Mouse (Mus musculus) erythroblast, embryonic 14.5 days (primary cell): ENCODE data around the gene Ltb4r1.

Source experiments
- GATA1 ChIP-seq: IDR thresholded peaks from 2 replicates; pipeline ENCODE4 v1.6.1; 2012; ENCODE audit warnings: low read length, inconsistent platforms, mixed read lengths
- TAL1 ChIP-seq: IDR thresholded peaks from 3 replicates; pipeline ENCODE4 v1.6.1; 2012; ENCODE audit warnings: low read length, inconsistent platforms, mixed read lengths

DNA sequence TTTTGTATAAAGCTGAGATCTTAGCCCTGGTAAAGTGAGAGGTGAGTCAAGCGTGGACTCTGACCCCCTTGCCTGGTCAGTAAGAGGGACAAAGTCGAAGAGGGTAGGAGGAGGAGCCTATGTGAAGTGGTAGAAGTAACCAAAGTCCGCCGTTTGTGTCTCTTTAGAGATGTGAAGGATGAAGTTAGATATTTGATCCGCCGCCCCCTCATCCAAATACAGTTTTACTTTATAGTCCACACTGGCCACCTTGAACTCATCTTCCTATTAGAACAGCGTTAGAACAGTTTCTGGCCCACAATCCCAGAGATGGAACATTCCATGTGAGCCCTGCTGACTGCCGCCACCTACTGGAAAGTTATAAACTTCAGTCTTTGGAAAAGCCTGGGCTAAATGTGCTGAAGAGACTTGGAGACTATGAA is 7.4 kb upstream of the Ltb4r1 start, which contains the start of gene Cideb:
- TF ChIP-seq GATA1 (no peak), TAL1 (no peak)
